Mouse (Mus musculus) bone marrow, adult 2 months (tissue): ENCODE data around the gene Vwa8.

Experiments used
- CTCF ChIP-seq: fragments of 200-500 bp; IDR thresholded peaks from 2 replicates; pipeline ENCODE4 v1.5.1; 2011; ENCODE audit warnings: low read length, control low read depth; ENCODE audit not compliant: control insufficient read depth, insufficient read depth
- POLR2A ChIP-seq: fragments of 200-500 bp; IDR thresholded peaks from 2 replicates; pipeline ENCODE4 v1.6.1; 2011; ENCODE audit warnings: low read depth, mild to moderate bottlenecking, control low read depth, low read length, borderline replicate concordance; ENCODE audit not compliant: control insufficient read depth

DNA sequence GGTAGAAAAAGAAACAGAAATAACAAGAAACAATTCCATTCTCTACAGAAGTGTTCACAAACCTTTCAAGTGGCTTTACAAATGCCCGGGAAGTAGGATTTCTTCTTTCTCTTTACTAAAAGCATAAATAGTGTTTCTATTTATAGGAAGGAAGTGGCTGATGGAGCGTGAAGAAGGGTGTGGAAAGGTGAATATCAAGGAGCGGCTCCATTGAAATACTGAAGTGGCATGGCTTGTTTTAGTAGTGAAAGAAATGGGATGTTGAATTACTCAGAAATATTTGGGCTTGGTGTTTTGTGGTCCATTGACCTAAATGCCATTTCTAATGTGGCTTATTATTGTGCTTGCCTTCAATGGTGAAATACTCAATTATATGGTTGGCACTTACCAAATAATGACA, 30.4 kb upstream of the Vwa8 start:
- no peak for TF ChIP-seq CTCF
- no peak for TF ChIP-seq POLR2A
